Mouse (Mus musculus) lung, adult 2 months (tissue): ENCODE measurements around the gene Rnft2.

Experiments used
- CTCF ChIP-seq: fragments of 200-500 bp; IDR thresholded peaks from 2 replicates; pipeline ENCODE4 v1.5.1; 2011; ENCODE audit warnings: mild to moderate bottlenecking, low read length, control low read depth; ENCODE audit not compliant: insufficient read depth
- POLR2A ChIP-seq: fragments of 200-500 bp; IDR thresholded peaks from 2 replicates; pipeline ENCODE4 v1.6.1; 2011; ENCODE audit warnings: low read depth, mild to moderate bottlenecking, control low read depth, low read length, borderline replicate concordance; ENCODE audit errors: extremely low read depth

DNA sequence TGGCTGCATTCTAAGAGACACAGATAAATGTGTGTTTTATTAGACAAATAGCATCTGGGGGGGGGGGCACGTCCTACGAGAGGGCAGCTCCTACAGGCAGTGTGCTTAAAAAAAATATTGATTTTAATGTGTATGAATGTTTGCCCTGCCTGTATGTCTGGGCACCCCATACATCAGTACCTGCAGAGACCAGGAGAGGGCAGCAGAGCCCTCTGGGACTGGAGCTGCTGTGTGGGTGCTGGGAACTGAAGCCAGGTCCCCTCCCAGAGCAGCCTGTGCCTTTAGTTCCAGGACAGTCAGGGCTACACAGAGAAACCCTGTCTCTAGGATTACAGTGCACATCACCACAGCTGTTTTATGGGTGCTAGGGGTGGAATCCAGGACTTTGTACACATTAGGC is 69.8 kb downstream of the Rnft2 start:
- TF ChIP-seq CTCF (no peak), POLR2A (no peak)
